ENCODE assay signal across 30 mouse cellular contexts in genomic region chr9:104387805-104388204, GRCm38 (mm10). TPM values are rescaled to one million over a fixed set of nuclear protein-coding genes. Genes with fewer than 3 reads are reported as not detected.
"Had no signal": no experiment of that assay in that cellular context is flagged by ENCODE, and none has a peak within 500 bp of the region (broad histone marks: within the 10 kb centered on the region; RNA-seq: fewer than 3 reads in every experiment).

No protein-coding gene starts in this region.

- H3K4me2 ChIP-seq: heart, embryonic 11.5 days; heart, embryonic 13.5 days; heart, embryonic 15.5 days; hindbrain, embryonic 13.5 days; hindbrain, embryonic 15.5 days; kidney, embryonic 15.5 days; limb, embryonic 12.5 days; liver, embryonic 11.5 days; liver, embryonic 13.5 days; liver, embryonic 15.5 days had no signal

- H3K9me3 ChIP-seq: heart, embryonic 13.5 days; heart, embryonic 15.5 days; hindbrain, embryonic 13.5 days; hindbrain, embryonic 15.5 days; kidney, embryonic 15.5 days; limb, embryonic 10.5 days; limb, embryonic 12.5 days; liver, embryonic 13.5 days; liver, embryonic 15.5 days had no signal

- H3K27me3 ChIP-seq: heart, embryonic 13.5 days; heart, embryonic 15.5 days; hindbrain, embryonic 13.5 days; hindbrain, embryonic 15.5 days; kidney, embryonic 15.5 days; limb, embryonic 12.5 days; liver, embryonic 13.5 days; liver, embryonic 15.5 days had no signal

- H3K36me3 ChIP-seq: heart, embryonic 13.5 days; heart, embryonic 15.5 days; hindbrain, embryonic 13.5 days; hindbrain, embryonic 15.5 days; kidney, embryonic 15.5 days; limb, embryonic 10.5 days; limb, embryonic 12.5 days; liver, embryonic 13.5 days; liver, embryonic 15.5 days had no signal

- H3K9ac ChIP-seq: heart, embryonic 13.5 days; heart, embryonic 15.5 days; hindbrain, embryonic 13.5 days; hindbrain, embryonic 15.5 days; kidney, embryonic 15.5 days; limb, embryonic 12.5 days; liver, embryonic 13.5 days; liver, embryonic 15.5 days had no signal

- H3K4me3 ChIP-seq: gastrocnemius, adult 2 months; heart, adult 2 months; heart, embryonic 13.5 days; heart, embryonic 15.5 days; hindbrain, embryonic 13.5 days; hindbrain, embryonic 15.5 days; kidney, embryonic 15.5 days; layer of hippocampus, adult 2 months; left cerebral cortex, adult 2 months; limb, embryonic 10.5 days; limb, embryonic 12.5 days; liver, embryonic 13.5 days; liver, embryonic 15.5 days had no signal

- DNase-seq: gastrocnemius, adult 2 months; gastrocnemius, postnatal 10 days; gastrocnemius, postnatal 25 days; heart, adult 11 months; heart, adult 2 months; heart, postnatal 14 days; heart, postnatal 36 days; kidney, adult 11 months; kidney, adult 2 months; kidney, adult 9 months; kidney, postnatal 25 days; kidney, postnatal 4 days; liver; liver, embryonic 13.5 days had no signal

- H3K4me1 ChIP-seq: heart, embryonic 13.5 days; heart, embryonic 15.5 days; hindbrain, embryonic 13.5 days; hindbrain, embryonic 15.5 days; kidney, embryonic 15.5 days; limb, embryonic 10.5 days; limb, embryonic 12.5 days; liver, embryonic 13.5 days; liver, embryonic 15.5 days had no signal

- ATAC-seq: hindbrain, postnatal 0 days; intestine, embryonic 16.5 days had no signal

- H3K27ac ChIP-seq: gastrocnemius, adult 2 months; heart, adult 2 months; heart, embryonic 13.5 days; heart, embryonic 15.5 days; hindbrain, embryonic 13.5 days; hindbrain, embryonic 15.5 days; hindbrain, postnatal 0 days; kidney, embryonic 15.5 days; kidney, postnatal 0 days; layer of hippocampus, adult 2 months; left cerebral cortex, adult 2 months; limb, embryonic 10.5 days; limb, embryonic 12.5 days; liver, embryonic 13.5 days; liver, embryonic 15.5 days had no signal

RNA-seq across cellular contexts. Expression of gene Acpp, which starts 50.3 kb away (rescaled TPM):
- total RNA-seq: gastrocnemius, adult 2 months; gastrocnemius, postnatal 25 days had no signal
- polyA plus RNA-seq: heart, postnatal 0 days had no signal
